Mouse (Mus musculus): ENCODE measurements around the gene Cope.

The Cope gene

DNA sequence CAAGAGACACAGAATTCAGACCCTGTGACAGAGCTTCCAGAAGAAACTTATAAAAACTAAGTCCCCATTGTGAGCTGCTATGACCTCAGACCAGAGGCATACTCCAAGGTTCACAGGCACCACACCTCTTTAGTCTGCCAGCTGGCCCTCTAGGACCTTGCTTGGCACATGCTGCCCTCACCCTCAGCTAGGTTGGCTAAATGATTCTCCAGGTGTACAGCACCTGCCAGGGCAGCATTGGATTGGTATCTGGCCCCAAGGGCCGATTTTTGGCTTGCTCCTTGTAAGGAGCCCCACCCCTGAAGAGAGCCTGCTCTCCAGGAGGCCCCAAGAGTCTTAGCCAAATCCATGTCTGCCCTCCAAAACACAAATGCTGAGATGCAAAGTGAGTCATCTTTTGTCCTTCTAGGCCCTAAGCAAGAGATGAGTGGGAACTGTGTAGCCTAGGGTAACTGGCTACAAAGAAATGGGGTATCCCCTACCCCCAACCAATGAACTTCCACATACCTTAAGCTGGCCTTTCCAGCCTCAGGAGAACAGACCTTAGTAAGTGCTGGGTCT is 45.6 kb downstream of the Cope start:
- no peak for DNase-seq (ENCODE audit: low spot score in 2 of 2)

DNA sequence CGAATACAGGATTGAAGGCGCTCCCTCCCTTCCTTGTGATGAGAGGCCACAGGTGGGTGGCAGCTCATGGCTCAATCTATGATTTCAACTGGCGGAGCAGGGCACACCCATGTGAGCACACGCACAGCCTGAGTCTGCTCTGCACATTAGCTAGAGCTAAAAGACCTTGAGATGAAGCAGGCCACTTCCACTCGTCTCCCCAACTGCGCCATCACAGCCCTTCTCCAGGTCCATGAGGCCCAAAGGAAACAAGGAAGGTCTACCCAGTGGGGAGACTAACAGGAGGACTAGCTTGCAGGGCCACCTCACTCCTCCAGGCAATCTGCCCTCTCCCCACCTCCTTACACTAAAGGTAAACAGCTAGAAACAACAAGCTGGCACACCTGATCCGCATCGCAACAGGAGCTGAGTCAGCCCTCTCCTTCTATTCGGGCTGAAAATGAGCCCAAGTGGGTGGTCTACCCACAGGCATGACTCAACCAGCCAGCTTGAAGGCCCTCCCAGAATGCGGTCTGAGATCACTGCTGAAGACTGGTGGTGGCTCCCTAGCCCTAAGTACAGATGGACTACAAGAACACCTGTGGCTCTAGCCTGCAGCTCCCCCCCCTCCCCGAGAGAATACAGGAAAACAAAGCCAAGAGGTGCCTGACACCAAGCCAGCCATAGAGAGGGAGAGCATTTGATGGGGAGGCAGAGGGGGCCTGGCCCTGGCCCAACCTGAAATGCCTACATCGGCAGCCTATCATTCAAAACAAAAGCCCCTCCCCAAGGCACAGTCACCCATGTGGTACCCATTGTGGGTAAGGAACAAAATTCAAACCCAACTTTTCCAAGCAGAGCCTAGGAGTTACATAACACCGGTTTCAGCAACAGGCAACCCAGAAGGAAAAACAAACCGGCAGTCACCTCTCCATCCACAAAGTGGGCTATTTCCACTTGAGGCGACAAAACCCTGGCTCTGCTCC is 49.0 kb downstream of the Cope start:
- no peak for DNase-seq (ENCODE audit: low spot score in 2 of 2)

DNA sequence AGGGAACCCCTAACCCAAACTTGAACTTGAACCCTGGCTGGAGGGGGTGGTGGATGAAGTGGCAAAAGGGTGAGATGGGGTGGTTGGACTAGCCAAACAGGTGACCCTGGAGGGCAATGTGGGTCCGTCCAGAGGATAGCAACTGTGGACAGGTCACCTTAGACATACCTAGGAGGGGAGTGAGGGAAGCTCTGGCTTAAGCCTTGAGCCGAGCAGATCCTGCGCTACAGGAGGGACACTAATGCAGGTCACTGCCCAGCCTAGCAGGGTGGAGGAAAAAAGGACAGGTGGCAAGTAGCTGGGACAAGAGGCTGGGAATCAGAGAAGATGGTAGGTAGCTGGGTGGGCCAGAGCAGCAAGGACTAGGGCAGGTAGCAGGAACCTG is 49.7 kb downstream of the Cope start:
- no peak for DNase-seq (ENCODE audit: low spot score in 2 of 2)

GRCm38 (mm10) chr8:70352657-70353151 is 50.4 kb downstream of the Cope start:
- peak; percentile 25 to 30 for DNase-seq (ENCODE audit: low spot score in 2 of 2)

DNA sequence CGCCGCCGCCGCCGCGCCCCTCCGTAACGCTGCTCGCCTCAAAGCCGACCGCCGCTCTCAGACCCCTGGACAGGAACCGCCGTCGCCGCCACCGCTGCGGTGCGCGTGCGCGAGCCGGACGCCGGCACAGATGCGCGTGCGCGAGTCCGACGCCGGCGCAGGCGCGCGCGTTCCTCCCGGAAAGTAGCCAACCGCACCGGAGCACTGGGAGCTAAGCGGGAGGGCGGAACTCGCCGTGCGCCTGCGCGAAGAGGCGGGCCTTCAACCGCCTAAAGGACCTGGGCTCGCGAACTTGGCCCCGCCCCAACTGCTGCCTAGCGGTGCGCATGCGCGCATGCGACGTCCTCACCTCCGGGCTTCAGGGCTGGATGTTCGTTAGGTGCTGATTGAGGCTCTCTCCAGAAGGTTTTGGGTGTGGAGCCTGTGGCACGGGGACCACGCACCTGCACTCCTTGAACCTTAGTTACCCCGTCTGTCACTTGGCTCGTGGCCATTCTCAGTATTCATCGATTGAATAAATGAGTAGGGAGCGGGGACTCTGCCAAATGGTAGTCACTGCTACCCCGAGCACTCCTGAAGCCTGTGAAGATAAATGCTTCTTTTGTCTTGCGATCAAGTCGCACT is 51.0 kb downstream of the Cope start, which contains the start of gene Upf1:
Gene Upf1, minus strand, starts transcription at position 85 of the 624 bp plus-strand sequence.
- peak; percentile 99 to 100 for DNase-seq (ENCODE audit: low spot score in 2 of 2)

- DNase-seq (ENCODE audit: low spot score in 2 of 2) = no peak
Observed at GRCm38 (mm10) chr8:70354004-70354403, 51.7 kb downstream of the Cope start.

GRCm38 (mm10) chr8:70356111-70356510 is 53.8 kb downstream of the Cope start:
- DNase-seq (ENCODE audit: low spot score in 2 of 2) = no peak

DNA sequence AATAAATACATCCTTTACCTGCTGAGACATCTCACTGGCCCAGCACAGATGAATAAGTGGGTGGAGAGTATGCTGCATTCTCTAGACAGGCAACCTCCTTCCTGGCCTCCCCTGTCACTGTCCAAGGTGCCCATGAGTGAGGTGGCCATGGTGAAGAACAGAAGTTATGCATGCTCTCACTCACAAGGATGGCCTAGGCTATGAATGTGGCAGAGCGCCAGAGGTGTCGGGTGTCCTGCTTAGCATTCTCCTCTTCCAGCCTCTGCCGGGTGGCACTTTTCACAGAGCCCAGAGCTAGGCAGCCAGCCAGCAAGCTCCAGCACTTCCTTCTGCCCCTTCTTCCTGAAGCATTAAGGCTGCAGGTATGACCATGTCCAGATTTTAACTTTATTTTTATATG is 57.1 kb downstream of the Cope start:
- no peak for DNase-seq (ENCODE audit: low spot score in 2 of 2)

DNA sequence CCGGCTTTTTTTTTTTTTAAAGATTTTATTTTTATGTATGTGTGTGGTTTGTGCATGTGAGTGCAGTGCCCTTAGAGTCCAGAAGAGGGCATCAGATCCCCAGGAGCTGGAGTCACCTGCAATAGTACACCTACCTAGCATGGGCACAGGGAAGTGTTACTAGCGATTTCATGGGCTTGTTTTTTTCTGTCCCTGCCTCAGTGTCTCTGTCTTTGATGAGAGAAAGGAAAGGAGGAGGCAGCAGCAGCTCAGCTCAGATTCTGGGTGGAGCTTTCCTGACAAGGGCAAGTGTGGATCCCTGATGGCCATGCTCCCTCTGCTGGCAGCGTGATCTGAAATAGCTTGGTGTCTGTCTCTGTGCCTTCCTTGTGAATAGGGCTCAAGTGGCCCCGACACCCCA is 58.5 kb downstream of the Cope start:
- no peak for DNase-seq (ENCODE audit: low spot score in 2 of 2)

GRCm38 (mm10) chr8:70361484-70362032 is 59.2 kb downstream of the Cope start:
- no peak for DNase-seq (ENCODE audit: low spot score in 2 of 2)
